Mouse (Mus musculus) midbrain, embryonic 16.5 days (tissue): ENCODE data around the gene Trap1a. TPM values are rescaled to one million over a fixed set of nuclear protein-coding genes. Genes with fewer than 3 reads are reported as not detected.
"Not testable (repeated sequence)": the region's sequence is repeated elsewhere in the genome, so short reads cannot be mapped to it uniquely, and the experiment has no call there.

Source experiments
- ATAC-seq: fragments of 200-750 bp; cut with Nextera tagmentation; 2 replicates; pipeline ENCODE4 v1.8.0; 2017; ENCODE audit warnings: moderate TSS enrichment
- H3K27ac ChIP-seq: fragments of 300-500 bp; sonication (generic); 2 replicates; pipeline ENCODE4 v1.5.1; 2014; ENCODE audit warnings: mild to moderate bottlenecking, low read length, mixed read lengths
- H3K27me3 ChIP-seq: fragments of 300-500 bp; sonication (generic); 2 replicates; pipeline ENCODE4 v1.6.1; 2014; ENCODE audit warnings: low read depth, low read length, mixed read lengths; ENCODE audit not compliant: control insufficient read depth, insufficient read depth
- H3K36me3 ChIP-seq: fragments of 300-500 bp; sonication (generic); 2 replicates; pipeline ENCODE4 v1.6.1; 2014; ENCODE audit warnings: mild to moderate bottlenecking, low read length, moderate library complexity, mixed read lengths; ENCODE audit not compliant: control insufficient read depth, insufficient read depth
- H3K4me1 ChIP-seq: fragments of 300-500 bp; sonication (generic); 2 replicates; pipeline ENCODE4 v1.6.1; 2014; ENCODE audit warnings: mild to moderate bottlenecking, low read length, mixed read lengths; ENCODE audit not compliant: control insufficient read depth, insufficient read depth
- H3K4me2 ChIP-seq: fragments of 300-500 bp; sonication (generic); 2 replicates; pipeline ENCODE4 v1.6.1; 2014; ENCODE audit warnings: mild to moderate bottlenecking, low read length, mixed read lengths
- H3K4me3 ChIP-seq: fragments of 300-500 bp; sonication (generic); 2 replicates; pipeline ENCODE4 v1.5.1; 2014; ENCODE audit warnings: low read depth, mild to moderate bottlenecking, low read length, moderate library complexity, mixed read lengths
- H3K9ac ChIP-seq: fragments of 300-500 bp; sonication (generic); 2 replicates; pipeline ENCODE4 v1.6.1; 2014; ENCODE audit warnings: low read depth, low read length, mixed read lengths
- H3K9me3 ChIP-seq: fragments of 300-500 bp; sonication (generic); replicated peaks from 2 replicates; pipeline ENCODE4 v1.6.1; 2014; ENCODE audit warnings: mild to moderate bottlenecking, low read length, mixed read lengths; ENCODE audit not compliant: control insufficient read depth, poor library complexity, severe bottlenecking
- WGBS: fragments of 180-500 bp; shearing (Covaris S2); extraction: QIAGEN DNeasy Blood & Tissue Kit; methylation state at CpG from one replicate; pipeline ENCODE4 v1.1.7; 2014; 5-methylcytosine and 5-hydroxymethylcytosine counted together
- polyA plus RNA-seq: library from polyadenylated mRNA; unstranded; fragments of >200 nt; fragmentation: Nextera tagmentation; extraction: Ambion mirVana; gene quantifications from 2 replicates; pipeline ENCODE4 v1.2.1, GENCODE M21; 2015

Trap1a gene
- not detected in 2 replicates for polyA plus RNA-seq

GRCm38 (mm10) chrX:139333263-139333994, at the start of gene Trap1a:
Trap1a (plus strand) TSS chrX:139333683.
- Histone ChIP-seq H3K27ac (no peak within 1 kb of the TSS), H3K4me2 (no peak within 1 kb of the TSS), H3K27me3 (no peaks in the 10 kb centered on the region), H3K36me3 (no peaks in the 10 kb centered on the region), H3K9me3 (no peaks in the 10 kb centered on the region), H3K9ac (no peak within 1 kb of the TSS), H3K4me3 (no peak within 1 kb of the TSS), H3K4me1 (no peaks in the 10 kb centered on the region)
- ATAC-seq = no peak
- WGBS = 93% methylated on average over 24 of the region's 24 CpGs

- H3K9ac ChIP-seq = no peak overlapping the region
- no peaks in the 10 kb centered on the region for H3K4me1 ChIP-seq
- no peaks in the 10 kb centered on the region for H3K36me3 ChIP-seq
- H3K27me3 ChIP-seq = no peaks in the 10 kb centered on the region
- H3K27ac ChIP-seq = no peak overlapping the region
- ATAC-seq = no peak
- H3K4me3 ChIP-seq = no peak overlapping the region
- H3K9me3 ChIP-seq = no peaks in the 10 kb centered on the region
- WGBS = 77% methylated on average over 2 of the region's 2 CpGs
- H3K4me2 ChIP-seq = no peak overlapping the region
These were observed 40.4 kb upstream of the Trap1a start for GRCm38 (mm10) chrX:139293114-139293513.

GRCm38 (mm10) chrX:139295325-139295724, 38.2 kb upstream of the Trap1a start:
- Histone ChIP-seq H3K4me1 (no peaks in the 10 kb centered on the region), H3K36me3 (no peaks in the 10 kb centered on the region), H3K4me3 (no peak overlapping the region), H3K4me2 (no peak overlapping the region), H3K9ac (no peak overlapping the region), H3K9me3 (no peaks in the 10 kb centered on the region), H3K27me3 (no peaks in the 10 kb centered on the region), H3K27ac (no peak overlapping the region)
- 83% methylated on average over 1 of the region's 1 CpGs for WGBS
- ATAC-seq = no peak

GRCm38 (mm10) chrX:139317356-139317755, 16.1 kb upstream of the Trap1a start:
- not testable (repeated sequence) for H3K9me3 ChIP-seq, H3K27me3 ChIP-seq, H3K9ac ChIP-seq, H3K36me3 ChIP-seq, H3K4me2 ChIP-seq, H3K4me3 ChIP-seq, ATAC-seq, H3K4me1 ChIP-seq, H3K27ac ChIP-seq
- WGBS = 54% methylated on average over 5 of the region's 5 CpGs

GRCm38 (mm10) chrX:139332583-139332982, 900 bp upstream of the Trap1a start:
- Histone ChIP-seq H3K9me3 (no peaks in the 10 kb centered on the region), H3K4me2 (no peak overlapping the region), H3K4me1 (no peaks in the 10 kb centered on the region), H3K36me3 (no peaks in the 10 kb centered on the region), H3K27me3 (no peaks in the 10 kb centered on the region), H3K27ac (no peak overlapping the region), H3K4me3 (no peak overlapping the region), H3K9ac (no peak overlapping the region)
- no peak for ATAC-seq
- 88% methylated on average over 9 of the region's 9 CpGs for WGBS

- 89% methylated on average over 13 of the region's 14 CpGs for WGBS
- Histone ChIP-seq H3K27ac (no peak overlapping the region), H3K9me3 (no peaks in the 10 kb centered on the region), H3K9ac (no peak overlapping the region), H3K27me3 (no peaks in the 10 kb centered on the region), H3K36me3 (no peaks in the 10 kb centered on the region), H3K4me2 (no peak overlapping the region), H3K4me1 (no peaks in the 10 kb centered on the region), H3K4me3 (no peak overlapping the region)
- ATAC-seq = no peak
These were observed 1.3 kb downstream of the Trap1a start for GRCm38 (mm10) chrX:139334504-139335418.

- no peaks in the 10 kb centered on the region for H3K27me3 ChIP-seq
- ATAC-seq = no peak
- no peak overlapping the region for H3K9ac ChIP-seq
- H3K9me3 ChIP-seq = no peaks in the 10 kb centered on the region
- no peaks in the 10 kb centered on the region for H3K4me1 ChIP-seq
- no peak overlapping the region for H3K4me3 ChIP-seq
- H3K4me2 ChIP-seq = no peak overlapping the region
- 79% methylated on average over 3 of the region's 3 CpGs for WGBS
- no peak overlapping the region for H3K27ac ChIP-seq
- H3K36me3 ChIP-seq = no peaks in the 10 kb centered on the region
These were observed 2.1 kb downstream of the Trap1a start for GRCm38 (mm10) chrX:139335419-139336074.

GRCm38 (mm10) chrX:139339553-139339952, 6.1 kb downstream of the Trap1a start:
- 93% methylated on average over 4 of the region's 4 CpGs for WGBS

More at GRCm38 (mm10) chrX:139339553-139339952, 6.1 kb downstream of the Trap1a start:
- no peak overlapping the region for H3K4me3 ChIP-seq
- H3K9me3 ChIP-seq = no peaks in the 10 kb centered on the region
- H3K4me2 ChIP-seq = no peak overlapping the region
- no peak overlapping the region for H3K9ac ChIP-seq
- no peaks in the 10 kb centered on the region for H3K4me1 ChIP-seq
- no peaks in the 10 kb centered on the region for H3K36me3 ChIP-seq
- no peaks in the 10 kb centered on the region for H3K27me3 ChIP-seq
- H3K27ac ChIP-seq = no peak overlapping the region
- no peak for ATAC-seq
